Mouse (Mus musculus) hindbrain, postnatal 0 days (tissue): Measurements from ENCODE around the gene Tmprss15. TPM values are rescaled to one million over a fixed set of nuclear protein-coding genes. Genes with fewer than 3 reads are reported as not detected.

Experiments used
- ATAC-seq: fragments of 200-750 bp; cut with Nextera tagmentation; 2 replicates; pipeline ENCODE4 v1.8.0; 2017; ENCODE audit warnings: mild to moderate bottlenecking, moderate TSS enrichment, moderate library complexity
- DNase-seq: peaks from one replicate; pipeline ENCODE4 v3.0.0-alpha.2; 2015; ENCODE audit warnings: low spot score
- H3K27ac ChIP-seq: fragments of 300-500 bp; sonication (generic); 2 replicates; pipeline ENCODE4 v1.5.1; 2014; ENCODE audit warnings: mild to moderate bottlenecking
- H3K27me3 ChIP-seq: fragments of 300-500 bp; sonication (generic); 2 replicates; pipeline ENCODE4 v1.6.1; 2014; ENCODE audit warnings: low read length, mixed read lengths; ENCODE audit not compliant: insufficient read depth
- H3K36me3 ChIP-seq: fragments of 300-500 bp; sonication (generic); 2 replicates; pipeline ENCODE4 v1.6.1; 2014; ENCODE audit warnings: low read length, mixed read lengths; ENCODE audit not compliant: insufficient read depth
- H3K4me1 ChIP-seq: fragments of 300-500 bp; sonication (generic); 2 replicates; pipeline ENCODE4 v1.6.1; 2014; ENCODE audit warnings: antibody characterized with exemption, low read length, mixed read lengths; ENCODE audit not compliant: insufficient read depth
- H3K4me2 ChIP-seq: fragments of 300-500 bp; sonication (generic); 2 replicates; pipeline ENCODE4 v1.6.1; 2014; ENCODE audit warnings: low read depth, mild to moderate bottlenecking, low read length, moderate library complexity, mixed read lengths
- H3K4me3 ChIP-seq: fragments of 300-500 bp; sonication (generic); 2 replicates; pipeline ENCODE4 v1.5.1; 2014; ENCODE audit warnings: low read length
- H3K9ac ChIP-seq: fragments of 300-500 bp; sonication (generic); replicated peaks from 2 replicates; pipeline ENCODE4 v1.6.1; 2014; ENCODE audit warnings: mild to moderate bottlenecking, low read length, moderate library complexity, mixed read lengths
- H3K9me3 ChIP-seq: fragments of 300-500 bp; sonication (generic); 2 replicates; pipeline ENCODE4 v1.6.1; 2016; ENCODE audit warnings: low read length, mixed read lengths
- CTCF ChIP-seq: IDR thresholded peaks from 2 replicates; pipeline ENCODE4 v1.5.1; 2016; ENCODE audit warnings: antibody characterized with exemption, control low read depth, low read depth
- WGBS: fragments of 180-500 bp; shearing (Covaris S2); extraction: QIAGEN DNeasy Blood & Tissue Kit; methylation state at CpG from one replicate; pipeline ENCODE4 v1.1.7; 2014; 5-methylcytosine and 5-hydroxymethylcytosine counted together
- polyA plus RNA-seq: library from polyadenylated mRNA; unstranded; fragments of >200 nt; fragmentation: Nextera tagmentation; extraction: Ambion mirVana; gene quantifications from 2 replicates; pipeline ENCODE4 v1.2.1, GENCODE M21; 2015
- total RNA-seq: library from RNA; depleted of rRNA; stranded (reverse); fragments of >200 nt; gene quantifications from 2 replicates; pipeline ENCODE4 v1.2.3, GENCODE M21; 2014; rRNA removed

Tmprss15 gene
- total and polyA plus RNA-seq, 2 experiments from 2014 or later = 0.16 TPM; not detected in 1

GRCm38 (mm10) chr16:78930382-78931286 is 160.3 kb downstream of the Tmprss15 start, which contains the start of gene Chodl:
Gene Chodl (plus strand): TSS chr16:78930948.
- Histone ChIP-seq H3K4me2 (peak within 1 kb of the TSS; percentile 97), H3K9ac (peak within 1 kb of the TSS; percentile 57), H3K27ac (peak within 1 kb of the TSS; percentile 58), H3K36me3 (no peaks in the 10 kb centered on the region), H3K27me3 (no peaks in the 10 kb centered on the region), H3K4me3 (peak within 1 kb of the TSS; percentile 57), H3K4me1 (peaks cover 8% of the 10 kb centered on the region; the same call in 1 of the 2 replicates), H3K9me3 (no peaks in the 10 kb centered on the region)
- DNase-seq = peak; percentile 80
- no peak for TF ChIP-seq CTCF
- 7% methylated on average over 19 of the region's 19 CpGs for WGBS
- ATAC-seq = peak; percentile 91

GRCm38 (mm10) chr16:78922644-78923043 is 168.3 kb downstream of the Tmprss15 start:
- H3K9me3 ChIP-seq = no peaks in the 10 kb centered on the region
- H3K27ac ChIP-seq = no peak overlapping the region
- no peaks in the 10 kb centered on the region for H3K27me3 ChIP-seq
- TF ChIP-seq CTCF = no peak
- H3K4me3 ChIP-seq = no peak overlapping the region
- ATAC-seq (no peak), DNase-seq (no peak)
- 67% methylated on average over 5 of the region's 5 CpGs for WGBS
- H3K9ac ChIP-seq = no peak overlapping the region
- H3K4me2 ChIP-seq = no peak overlapping the region
- H3K36me3 ChIP-seq = no peaks in the 10 kb centered on the region
- H3K4me1 ChIP-seq = no peaks in the 10 kb centered on the region

Other genes starting within 250 kb of the Tmprss15 start
- 14.9 and 15.6 TPM in 2 replicates for gene Chodl, start 160.1 kb downstream of the Tmprss15 start, total RNA-seq
- 25.6 and 29.2 TPM in 2 replicates for gene Chodl, start 160.1 kb downstream of the Tmprss15 start, polyA plus RNA-seq